Mouse (Mus musculus) CH12.LX (cell line): ENCODE data around the gene Zfp606.

Experiments
- BHLHE40 ChIP-seq: IDR thresholded peaks from 2 replicates; pipeline ENCODE4 v1.6.1; 2011; ENCODE audit warnings: mild to moderate bottlenecking, low read depth, low read length, improper control_type of control experiment
- CTCF ChIP-seq, 2 experiments: IDR thresholded peaks in 1 of 2; conservative IDR thresholded peaks in 1 of 2; 2 replicates each; pipeline ENCODE4 v1.5.1; 2011 to 2012; ENCODE audit warnings: low read depth in 2 of 2, low read length in 2 of 2, improper control_type of control experiment in 1 of 2, inconsistent platforms in 1 of 2, mild to moderate bottlenecking in 1 of 2, moderate library complexity in 1 of 2
- ELF1 ChIP-seq: IDR thresholded peaks from 2 replicates; pipeline ENCODE4 v1.6.1; 2014; ENCODE audit warnings: low read depth, mild to moderate bottlenecking, inconsistent platforms, low read length, improper control_type of control experiment
- EP300 ChIP-seq: IDR thresholded peaks from 2 replicates; pipeline ENCODE4 v1.6.1; 2011; ENCODE audit warnings: low read length, improper control_type of control experiment

GRCm38 (mm10) chr7:12478158-12479008 is at the start of gene Zfp606:
- TF ChIP-seq BHLHE40 (no peak), CTCF (conservative IDR thresholded peaks at IDR 0.05 in 1 of 2, IDR thresholded peaks at IDR 0.05 in 1 of 2; ENCODE audit: low read depth in 2 of 2, low read length in 2 of 2) (no peak), EP300 (no peak), ELF1 (peak; percentile 86)
